Mouse (Mus musculus) ovary, postnatal 10 days (tissue): ENCODE measurements around the gene Nkx6-1.

Experiments
- DNase-seq: peaks from one replicate; pipeline ENCODE4 v3.0.0; 2022; ENCODE audit warnings: low spot score

Nkx6-1 gene

DNA sequence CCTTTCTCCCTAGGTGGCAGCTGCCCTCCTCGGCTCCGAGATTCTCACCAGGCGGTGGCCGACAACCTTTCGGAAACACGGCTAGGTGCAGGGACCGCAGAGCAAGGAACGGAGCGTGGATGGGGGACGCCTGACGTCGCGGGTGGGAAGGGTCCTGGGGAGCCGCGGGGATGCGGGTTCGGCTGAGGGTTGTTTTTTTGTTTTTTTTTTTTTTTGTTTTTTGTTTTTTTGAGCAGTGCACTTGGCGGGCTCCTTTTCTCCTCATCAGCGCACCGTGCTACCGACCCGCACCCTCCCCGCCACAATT lies 5.9 kb downstream of the Nkx6-1 start:
- no peak for DNase-seq

GRCm38 (mm10) chr5:101658188-101658983 lies 6.4 kb downstream of the Nkx6-1 start:
- no peak for DNase-seq

DNA sequence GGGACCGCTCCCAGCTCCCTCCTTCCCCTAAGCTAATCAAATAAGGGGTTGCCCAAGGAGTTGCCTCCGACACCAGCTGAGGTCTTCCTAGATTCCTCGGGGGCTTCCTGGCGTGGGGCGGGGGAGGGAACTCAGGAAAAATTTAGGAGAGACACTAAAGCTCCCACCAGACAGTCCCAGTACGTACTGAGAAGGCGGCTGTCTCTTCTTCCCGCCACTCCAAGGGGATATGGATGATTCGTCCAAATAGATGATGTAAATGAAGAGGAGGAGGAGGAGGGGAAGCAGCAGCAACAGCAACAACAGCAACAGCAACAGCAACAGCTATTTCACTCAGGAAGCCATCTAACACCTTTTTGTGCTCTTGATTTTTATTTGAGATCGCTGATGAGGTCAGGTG lies 7.1 kb downstream of the Nkx6-1 start:
- DNase-seq: no peak

DNA sequence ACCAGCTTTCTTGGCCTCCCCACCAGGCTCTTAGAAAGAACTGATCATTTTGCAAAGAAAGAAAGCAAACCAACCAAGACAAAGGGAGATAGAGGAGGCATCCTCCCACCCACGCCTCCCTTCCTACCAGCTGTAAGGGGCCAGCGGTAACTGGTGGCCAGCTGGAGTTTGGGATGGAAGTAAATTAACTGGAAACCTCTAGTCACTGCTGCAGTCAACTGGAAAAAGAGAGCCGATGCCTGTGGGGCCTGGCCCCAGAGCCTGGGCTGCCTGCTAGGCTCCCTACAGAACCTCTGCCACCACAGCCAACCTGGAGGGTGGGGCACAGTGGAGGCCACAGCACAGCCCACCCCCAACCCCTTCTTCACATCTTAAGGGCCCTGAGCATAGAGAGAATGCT lies 8.7 kb downstream of the Nkx6-1 start:
- DNase-seq: no peak

DNA sequence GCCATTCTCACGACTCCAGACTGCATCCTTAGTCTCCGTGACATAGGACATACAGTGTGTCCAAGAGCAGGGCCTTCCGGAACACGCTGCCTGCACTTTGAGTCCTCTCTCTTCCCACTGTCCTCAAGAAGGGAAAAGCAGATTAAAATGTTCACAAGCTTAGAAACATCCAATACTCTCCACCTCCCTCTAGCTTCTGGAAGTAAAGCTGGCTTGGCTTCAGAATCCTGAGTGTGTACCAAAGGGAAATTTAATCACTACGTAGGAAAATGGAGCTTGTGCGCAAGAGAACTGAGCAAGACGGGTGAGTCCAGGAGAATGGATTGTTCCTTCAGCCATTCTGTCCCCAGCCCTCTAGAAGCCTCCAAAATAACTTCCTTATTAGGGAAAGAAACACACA lies 9.4 kb downstream of the Nkx6-1 start:
- no peak for DNase-seq

DNA sequence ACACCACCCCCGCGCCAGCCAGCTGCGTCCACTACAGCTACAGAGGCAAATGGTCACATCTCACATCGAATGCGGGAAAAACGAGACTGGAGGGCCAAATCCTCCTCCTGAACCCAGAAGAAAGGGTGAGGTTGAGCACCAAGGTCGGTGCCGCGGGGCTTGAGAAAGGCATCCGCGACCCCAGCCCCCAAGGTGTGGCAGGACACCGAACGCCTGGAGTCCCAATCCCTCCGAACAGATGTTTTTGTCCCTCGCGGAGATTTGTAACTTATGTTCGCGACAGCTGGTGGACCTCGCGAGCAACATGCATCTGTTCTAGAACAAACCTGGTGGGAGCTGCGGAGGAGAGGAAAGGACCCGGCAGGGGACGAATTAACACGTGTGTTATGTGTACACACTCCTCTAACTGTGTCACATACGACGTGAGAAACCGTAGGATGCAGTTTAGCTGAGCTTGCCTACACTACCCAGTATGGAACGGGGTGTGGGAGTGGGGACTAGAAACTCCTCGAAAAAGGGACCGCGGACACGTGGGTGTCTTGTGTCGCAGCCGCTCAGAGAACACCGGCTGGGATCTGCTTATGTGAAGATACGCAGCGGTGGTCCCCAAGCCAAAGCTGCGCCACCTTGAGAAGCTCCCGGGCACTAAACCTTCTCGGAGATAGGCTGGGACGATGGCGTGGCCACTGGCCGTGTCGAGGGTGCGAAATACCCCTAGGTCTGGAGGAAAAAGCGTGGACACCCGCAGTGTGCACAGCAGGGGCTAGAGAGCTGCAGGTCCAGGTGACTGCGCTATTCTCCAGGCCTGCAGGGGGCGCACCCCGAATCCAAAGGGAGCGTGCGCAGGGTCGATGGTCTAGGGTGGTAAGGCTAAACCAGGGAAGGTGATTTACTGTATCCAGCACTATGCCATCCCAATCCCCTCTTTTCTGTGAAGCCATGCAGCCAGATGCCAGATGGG lies 16.8 kb downstream of the Nkx6-1 start:
- no peak for DNase-seq

- DNase-seq: no peak
Observed at GRCm38 (mm10) chr5:101646961-101647575, 17.7 kb downstream of the Nkx6-1 start.

- no peak for DNase-seq
Observed at GRCm38 (mm10) chr5:101645071-101645470, 19.7 kb downstream of the Nkx6-1 start.

DNA sequence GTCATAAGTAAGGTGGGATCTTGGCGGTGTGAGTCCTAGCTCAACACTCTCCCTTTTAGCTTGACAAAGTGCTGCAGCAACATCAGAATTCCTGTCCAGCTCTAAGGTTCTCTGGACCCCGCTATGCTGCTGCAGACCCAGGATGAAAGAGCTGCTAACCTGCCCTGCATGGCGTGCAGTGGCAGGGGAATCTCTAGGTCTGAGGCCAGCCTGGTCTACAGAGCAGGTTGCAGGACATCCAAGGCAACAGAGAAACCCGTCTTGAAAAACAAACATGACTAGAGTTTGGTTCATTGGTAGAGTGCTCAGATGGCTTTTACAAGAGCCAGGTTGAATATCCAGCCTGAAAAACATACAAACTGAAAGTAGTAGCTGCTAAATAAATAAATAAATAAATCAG lies 26.7 kb downstream of the Nkx6-1 start:
- DNase-seq: no peak
